Mouse (Mus musculus) hindbrain, embryonic 10.5 days (tissue): ENCODE results near the gene Cldn6. TPM values are rescaled to one million over a fixed set of nuclear protein-coding genes. Genes with fewer than 3 reads are reported as not detected.

ENCODE experiments used
- DNase-seq: peaks from one replicate; pipeline ENCODE4 v3.0.0-alpha.2; 2017; ENCODE audit warnings: low spot score
- H3K27ac ChIP-seq: fragments of 300-500 bp; sonication (generic); 2 replicates; pipeline ENCODE4 v1.5.1; 2016; ENCODE audit warnings: mild to moderate bottlenecking, moderate library complexity
- H3K27me3 ChIP-seq: fragments of 300-500 bp; sonication (generic); 2 replicates; pipeline ENCODE4 v1.6.1; 2016; ENCODE audit warnings: mild to moderate bottlenecking; ENCODE audit not compliant: poor library complexity, insufficient read depth, severe bottlenecking
- H3K36me3 ChIP-seq: fragments of 300-500 bp; sonication (generic); 2 replicates; pipeline ENCODE4 v1.6.1; 2016; ENCODE audit warnings: mild to moderate bottlenecking, moderate library complexity
- H3K4me1 ChIP-seq: fragments of 300-500 bp; sonication (generic); replicated peaks from 2 replicates; pipeline ENCODE4 v1.6.1; 2016; ENCODE audit warnings: mild to moderate bottlenecking
- H3K4me3 ChIP-seq: fragments of 300-500 bp; sonication (generic); 2 replicates; pipeline ENCODE4 v1.5.1; 2016; ENCODE audit warnings: mild to moderate bottlenecking, moderate library complexity
- H3K9me3 ChIP-seq: fragments of 300-500 bp; sonication (generic); 2 replicates; pipeline ENCODE4 v1.6.1; 2016; ENCODE audit warnings: mild to moderate bottlenecking, moderate library complexity
- whole genome bisulfite sequencing: fragments of 180-500 bp; shearing (Covaris S2); methylation state at CpG from one replicate; pipeline ENCODE4 v1.1.7; 2016; 5-methylcytosine and 5-hydroxymethylcytosine counted together
- polyA plus RNA-seq: library from polyadenylated mRNA; unstranded; fragments of >200 nt; fragmentation: Nextera tagmentation; extraction: Ambion mirVana; gene quantifications from 2 replicates; pipeline ENCODE4 v1.2.1, GENCODE M21; 2016

The Cldn6 gene
- polyA plus RNA-seq, 1 experiment from 2014 or later = 20.8 TPM

- H3K27ac ChIP-seq = no peak overlapping the region
- H3K9me3 ChIP-seq = no peaks in the 10 kb centered on the region
- peaks cover 22% of the 10 kb centered on the region for H3K4me1 ChIP-seq
- DNase-seq = no peak
- WGBS = 3% methylated on average over 14 of the region's 14 CpGs
- H3K36me3 ChIP-seq = no peaks in the 10 kb centered on the region
- peak overlapping the region; percentile 32; the same call in 1 of the 2 replicates for H3K4me3 ChIP-seq
- peaks cover 45% of the 10 kb centered on the region for H3K27me3 ChIP-seq
Measured at GRCm38 (mm10) chr17:23660876-23661200, 18.2 kb upstream of the Cldn6 start.

GRCm38 (mm10) chr17:23661526-23661925, 17.5 kb upstream of the Cldn6 start:
- peaks cover 6% of the 10 kb centered on the region for H3K36me3 ChIP-seq
- 2% methylated on average over 9 of the region's 9 CpGs for WGBS
- peaks cover 45% of the 10 kb centered on the region for H3K27me3 ChIP-seq
- H3K27ac ChIP-seq = no peak overlapping the region
- no peaks in the 10 kb centered on the region for H3K9me3 ChIP-seq
- H3K4me3 ChIP-seq = 0 out of 2 replicates have a peak overlapping the region, but pooled peaks have one; percentile 32
- peaks cover 24% of the 10 kb centered on the region for H3K4me1 ChIP-seq
- no peak for DNase-seq

- Histone ChIP-seq H3K9me3 (no peaks in the 10 kb centered on the region), H3K36me3 (peaks cover 36% of the 10 kb centered on the region), H3K4me3 (no peak overlapping the region), H3K27me3 (peaks cover 38% of the 10 kb centered on the region), H3K4me1 (peaks cover 24% of the 10 kb centered on the region), H3K27ac (no peak overlapping the region)
- DNase-seq = no peak
- WGBS = 12% methylated on average over 5 of the region's 5 CpGs
Measured at GRCm38 (mm10) chr17:23664556-23665021, 14.5 kb upstream of the Cldn6 start.

GRCm38 (mm10) chr17:23665511-23665910, 13.5 kb upstream of the Cldn6 start:
- no peak overlapping the region for H3K27ac ChIP-seq
- no peaks in the 10 kb centered on the region for H3K9me3 ChIP-seq

GRCm38 (mm10) chr17:23670516-23671074, 8.5 kb upstream of the Cldn6 start:
- H3K36me3 ChIP-seq = peaks cover 48% of the 10 kb centered on the region
- H3K4me1 ChIP-seq = peaks cover 37% of the 10 kb centered on the region
- no peak overlapping the region for H3K4me3 ChIP-seq
- H3K27ac ChIP-seq = no peak overlapping the region
- WGBS = 94% methylated on average over 7 of the region's 7 CpGs
- DNase-seq = no peak
- H3K9me3 ChIP-seq = no peaks in the 10 kb centered on the region
- H3K27me3 ChIP-seq = peaks cover 17% of the 10 kb centered on the region

More at GRCm38 (mm10) chr17:23665511-23665910, 13.5 kb upstream of the Cldn6 start:
- Histone ChIP-seq H3K27me3 (peaks cover 29% of the 10 kb centered on the region), H3K4me3 (no peak overlapping the region), H3K4me1 (peaks cover 24% of the 10 kb centered on the region), H3K36me3 (peaks cover 45% of the 10 kb centered on the region)
- 80% methylated on average over 14 of the region's 14 CpGs for whole genome bisulfite sequencing
- no peak for DNase-seq

- peaks cover 27% of the 10 kb centered on the region for H3K27me3 ChIP-seq
- no peak for DNase-seq
- 92% methylated on average over 3 of the region's 3 CpGs for WGBS
- peaks cover 43% of the 10 kb centered on the region for H3K36me3 ChIP-seq
- H3K27ac ChIP-seq = no peak overlapping the region
- peaks cover 41% of the 10 kb centered on the region for H3K4me1 ChIP-seq
- H3K9me3 ChIP-seq = no peaks in the 10 kb centered on the region
- H3K4me3 ChIP-seq = no peak overlapping the region
Measured at GRCm38 (mm10) chr17:23671519-23671918, 7.5 kb upstream of the Cldn6 start.

- peaks cover 37% of the 10 kb centered on the region for H3K27me3 ChIP-seq
- 68% methylated on average over 3 of the region's 3 CpGs for WGBS
- H3K9me3 ChIP-seq = no peaks in the 10 kb centered on the region
- H3K27ac ChIP-seq = no peak overlapping the region
- DNase-seq = no peak
- peaks cover 30% of the 10 kb centered on the region for H3K36me3 ChIP-seq
- peak overlapping the region; percentile 70 for H3K4me3 ChIP-seq
- peaks cover 52% of the 10 kb centered on the region for H3K4me1 ChIP-seq
Measured at GRCm38 (mm10) chr17:23672761-23673160, 6.3 kb upstream of the Cldn6 start.

GRCm38 (mm10) chr17:23673424-23674073, 5.5 kb upstream of the Cldn6 start, which contains the start of the genes Hcfc1r1 and Thoc6:
Gene Hcfc1r1, plus strand, starts transcription at chr17:23673596.
Gene Thoc6, minus strand, starts transcription at chr17:23673882.
- Histone ChIP-seq H3K9me3 (no peaks in the 10 kb centered on the region), H3K27me3 (peaks cover 45% of the 10 kb centered on the region), H3K27ac (peak within 1 kb of the TSS; percentile 93), H3K36me3 (peaks cover 23% of the 10 kb centered on the region), H3K4me1 (peaks cover 52% of the 10 kb centered on the region), H3K4me3 (peak within 1 kb of the TSS; percentile 70)
- WGBS = under 1% methylated on average over 45 of the region's 45 CpGs
- DNase-seq = peak; percentile 94

GRCm38 (mm10) chr17:23674271-23674952, 4.6 kb upstream of the Cldn6 start:
- Histone ChIP-seq H3K4me3 (peak overlapping the region; percentile 70), H3K4me1 (peaks cover 55% of the 10 kb centered on the region), H3K36me3 (peaks cover 14% of the 10 kb centered on the region), H3K9me3 (no peaks in the 10 kb centered on the region), H3K27me3 (peaks cover 53% of the 10 kb centered on the region), H3K27ac (peak overlapping the region; percentile 93)
- WGBS = 49% methylated on average over 9 of the region's 9 CpGs
- DNase-seq = no peak

- Histone ChIP-seq H3K27me3 (peaks cover 61% of the 10 kb centered on the region), H3K36me3 (peaks cover 7% of the 10 kb centered on the region), H3K27ac (no peak overlapping the region), H3K4me1 (peaks cover 58% of the 10 kb centered on the region), H3K4me3 (peak overlapping the region; percentile 60; the same call in 1 of the 2 replicates), H3K9me3 (no peaks in the 10 kb centered on the region)
- DNase-seq = no peak
- WGBS = 45% methylated on average over 5 of the region's 5 CpGs
Measured at GRCm38 (mm10) chr17:23675127-23675526, 3.9 kb upstream of the Cldn6 start.

- H3K4me1 ChIP-seq = peaks cover 58% of the 10 kb centered on the region
- no peak for DNase-seq
Measured at GRCm38 (mm10) chr17:23675564-23676281, 3.3 kb upstream of the Cldn6 start.

GRCm38 (mm10) chr17:23676473-23677031, 2.5 kb upstream of the Cldn6 start:
- peaks cover 61% of the 10 kb centered on the region for H3K4me1 ChIP-seq
- H3K36me3 ChIP-seq = no peaks in the 10 kb centered on the region
- under 1% methylated on average over 37 of the region's 37 CpGs for WGBS
- peaks cover 75% of the 10 kb centered on the region for H3K27me3 ChIP-seq
- peak overlapping the region; percentile 69 for H3K27ac ChIP-seq
- peak overlapping the region; percentile 60 for H3K4me3 ChIP-seq
- no peaks in the 10 kb centered on the region for H3K9me3 ChIP-seq
- DNase-seq = peak; percentile 47

More at GRCm38 (mm10) chr17:23675564-23676281, 3.3 kb upstream of the Cldn6 start:
- H3K27ac ChIP-seq = no peak overlapping the region; the same call in 1 of the 2 replicates
- H3K36me3 ChIP-seq = peaks cover 1% of the 10 kb centered on the region
- H3K27me3 ChIP-seq = peaks cover 67% of the 10 kb centered on the region
- 8% methylated on average over 15 of the region's 15 CpGs for WGBS
- no peaks in the 10 kb centered on the region for H3K9me3 ChIP-seq
- H3K4me3 ChIP-seq = peak overlapping the region; percentile 60
